Mouse (Mus musculus) midbrain, embryonic 14.5 days (tissue): ENCODE data around the gene Ptprj. TPM values are rescaled to one million over a fixed set of nuclear protein-coding genes. Genes with fewer than 3 reads are reported as not detected.
A peak's percentile ranks its signal among the peaks of the same experiment; 100 is the strongest.

ENCODE experiments used
- ATAC-seq: fragments of 200-750 bp; cut with Nextera tagmentation; 2 replicates; pipeline ENCODE4 v1.8.0; 2017; ENCODE audit warnings: moderate number of reproducible peaks, moderate library complexity; ENCODE audit not compliant: low FRiP score, low TSS enrichment
- DNase-seq: peaks from one replicate; pipeline ENCODE4 v3.0.0-alpha.2; 2015
- H3K27ac ChIP-seq: fragments of 300-500 bp; sonication (generic); replicated peaks from 2 replicates; pipeline ENCODE4 v1.5.1; 2014; ENCODE audit warnings: mild to moderate bottlenecking, low read depth, low read length, moderate library complexity
- H3K27me3 ChIP-seq: fragments of 300-500 bp; sonication (generic); 2 replicates; pipeline ENCODE4 v1.6.1; 2014; ENCODE audit warnings: low read length, control low read depth, mixed read lengths; ENCODE audit not compliant: control insufficient read depth, insufficient read depth
- H3K36me3 ChIP-seq: fragments of 300-500 bp; sonication (generic); 2 replicates; pipeline ENCODE4 v1.6.1; 2014; ENCODE audit warnings: low read length, control low read depth; ENCODE audit not compliant: control insufficient read depth, insufficient read depth
- H3K4me1 ChIP-seq: fragments of 300-500 bp; sonication (generic); 2 replicates; pipeline ENCODE4 v1.6.1; 2014; ENCODE audit warnings: mild to moderate bottlenecking, antibody characterized with exemption, low read length, control low read depth; ENCODE audit not compliant: control insufficient read depth, insufficient read depth
- H3K4me2 ChIP-seq: fragments of 300-500 bp; sonication (generic); 2 replicates; pipeline ENCODE4 v1.6.1; 2014; ENCODE audit warnings: mild to moderate bottlenecking, low read length, moderate library complexity
- H3K4me3 ChIP-seq: fragments of 300-500 bp; sonication (generic); replicated peaks from 2 replicates; pipeline ENCODE4 v1.5.1; 2014; ENCODE audit warnings: low read depth, low read length
- H3K9ac ChIP-seq: fragments of 300-500 bp; sonication (generic); replicated peaks from 2 replicates; pipeline ENCODE4 v1.6.1; 2014; ENCODE audit warnings: mild to moderate bottlenecking, low read length, moderate library complexity
- H3K9me3 ChIP-seq: fragments of 300-500 bp; sonication (generic); 2 replicates; pipeline ENCODE4 v1.6.1; 2016; ENCODE audit warnings: low read length, control low read depth, mixed read lengths; ENCODE audit not compliant: control insufficient read depth
- WGBS: fragments of 180-500 bp; shearing (Covaris S2); extraction: QIAGEN DNeasy Blood & Tissue Kit; methylation state at CpG from one replicate; pipeline ENCODE4 v1.1.7; 2014; 5-methylcytosine and 5-hydroxymethylcytosine counted together
- polyA plus RNA-seq: library from polyadenylated mRNA; unstranded; fragments of >200 nt; fragmentation: Nextera tagmentation; extraction: Ambion mirVana; gene quantifications from 2 replicates; pipeline ENCODE4 v1.2.1, GENCODE M21; 2014

The Ptprj gene
- polyA plus RNA-seq, 1 experiment from 2014 or later = 7.1 TPM

DNA sequence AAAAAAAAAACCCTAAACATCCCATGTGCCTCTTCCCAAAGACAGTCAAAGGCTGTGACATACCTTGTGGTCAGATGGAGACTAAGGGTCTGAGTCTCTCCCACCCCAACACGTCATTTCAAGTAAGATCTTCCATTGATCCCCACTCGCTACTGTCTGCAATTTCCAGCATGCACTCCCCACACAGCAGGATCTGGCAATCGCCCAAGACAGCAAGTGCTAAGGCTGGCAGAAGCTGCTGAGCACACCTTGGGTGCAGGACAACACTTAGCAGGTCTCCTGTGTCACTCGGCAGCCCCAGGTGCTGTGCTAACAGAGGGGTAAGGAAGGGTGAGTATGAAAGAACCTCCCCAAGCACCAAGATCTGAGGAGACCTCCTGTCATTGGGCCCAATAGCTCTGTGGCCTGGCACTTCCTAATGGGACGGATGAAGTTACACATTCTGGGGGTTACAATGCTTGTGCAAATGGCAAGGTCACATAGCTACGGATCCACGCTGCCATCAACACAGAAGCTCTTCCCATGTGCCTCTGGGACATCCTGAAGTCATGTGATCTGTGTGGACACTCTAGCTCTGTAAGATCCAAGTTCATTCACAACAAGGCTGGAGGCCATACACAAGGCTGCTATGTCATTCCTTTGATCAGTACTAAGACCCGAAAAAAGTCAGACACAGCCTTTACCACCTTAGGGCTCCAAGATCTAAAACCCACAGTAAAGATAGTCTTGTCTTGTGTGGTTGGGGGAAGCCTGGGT lies 13.5 kb downstream of the Ptprj start:
- Histone ChIP-seq H3K4me1 (no peaks in the 10 kb centered on the region), H3K27ac (no peak overlapping the region), H3K9me3 (no peaks in the 10 kb centered on the region), H3K27me3 (no peaks in the 10 kb centered on the region), H3K9ac (no peak overlapping the region), H3K4me3 (no peak overlapping the region), H3K36me3 (no peaks in the 10 kb centered on the region), H3K4me2 (no peak overlapping the region)
- WGBS = 79% methylated on average over 8 of the region's 8 CpGs
- no peak for DNase-seq
- no peak for ATAC-seq

DNA sequence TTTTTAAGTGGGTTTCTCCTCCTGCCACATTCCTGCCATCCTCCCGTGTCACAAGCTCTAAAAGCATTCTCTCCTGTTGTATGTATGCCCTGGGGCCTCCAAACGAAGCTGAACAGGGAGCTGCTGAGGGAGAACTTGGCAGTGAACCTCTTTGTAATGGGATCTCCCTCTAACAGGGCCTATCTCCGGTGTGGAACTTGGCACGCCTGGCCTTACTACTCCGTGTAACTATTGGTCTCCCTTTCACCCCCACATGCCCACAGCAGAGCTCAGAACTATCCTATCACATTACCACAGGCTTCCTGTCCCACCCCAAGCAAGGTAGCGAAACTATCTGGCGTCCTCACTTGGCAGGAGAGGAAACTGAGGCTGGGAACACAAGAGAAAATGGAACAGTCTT lies 14.4 kb downstream of the Ptprj start:
- no peaks in the 10 kb centered on the region for H3K36me3 ChIP-seq
- no peak for DNase-seq
- no peak overlapping the region for H3K4me3 ChIP-seq
- no peak overlapping the region for H3K4me2 ChIP-seq
- no peak for ATAC-seq
- H3K9ac ChIP-seq = no peak overlapping the region
- 86% methylated on average over 7 of the region's 7 CpGs for WGBS
- no peaks in the 10 kb centered on the region for H3K9me3 ChIP-seq
- H3K4me1 ChIP-seq = no peaks in the 10 kb centered on the region
- no peak overlapping the region for H3K27ac ChIP-seq
- no peaks in the 10 kb centered on the region for H3K27me3 ChIP-seq

DNA sequence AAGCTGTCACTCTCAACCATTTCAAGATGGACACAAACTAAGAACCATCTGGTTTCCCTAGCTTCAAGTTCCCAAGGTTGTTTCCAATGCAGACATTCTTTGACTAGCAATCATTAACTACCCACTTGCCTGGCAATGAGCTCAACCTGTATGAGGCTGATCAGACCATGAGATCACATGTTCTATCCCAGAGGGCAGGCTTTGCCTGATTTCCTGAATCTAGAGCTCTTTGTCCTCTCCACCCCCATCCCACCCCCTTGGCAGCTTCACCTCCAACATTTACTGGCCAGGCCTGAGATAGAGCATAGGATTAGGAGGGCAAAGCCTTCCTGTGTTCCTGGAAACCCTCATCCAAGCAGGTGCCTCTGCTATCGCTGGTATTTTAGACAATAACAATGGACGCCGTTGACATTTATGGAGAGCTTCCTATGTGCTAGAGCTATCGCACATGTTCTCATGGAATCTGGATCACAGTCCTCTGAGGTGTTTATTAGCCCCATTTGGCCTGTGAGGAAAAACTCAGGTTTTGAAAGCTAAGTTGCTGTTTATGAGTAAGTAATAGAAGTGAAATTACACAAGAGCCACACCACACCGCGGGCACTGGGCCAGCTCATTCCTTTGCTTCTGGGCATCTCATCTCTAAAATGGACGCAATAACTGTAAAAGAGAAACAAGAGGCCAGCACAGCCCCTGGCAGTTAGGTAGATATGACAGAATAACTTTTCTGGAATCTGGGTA lies 15.1 kb downstream of the Ptprj start:
- WGBS = 97% methylated on average over 7 of the region's 7 CpGs
- H3K4me3 ChIP-seq = no peak overlapping the region
- ATAC-seq (no peak), DNase-seq (no peak)
- peaks cover 3% of the 10 kb centered on the region; the same call in 1 of the 2 replicates for H3K4me1 ChIP-seq
- H3K27ac ChIP-seq = no peak overlapping the region
- H3K4me2 ChIP-seq = no peak overlapping the region
- no peaks in the 10 kb centered on the region for H3K9me3 ChIP-seq
- H3K36me3 ChIP-seq = no peaks in the 10 kb centered on the region
- no peak overlapping the region for H3K9ac ChIP-seq
- no peaks in the 10 kb centered on the region for H3K27me3 ChIP-seq

DNA sequence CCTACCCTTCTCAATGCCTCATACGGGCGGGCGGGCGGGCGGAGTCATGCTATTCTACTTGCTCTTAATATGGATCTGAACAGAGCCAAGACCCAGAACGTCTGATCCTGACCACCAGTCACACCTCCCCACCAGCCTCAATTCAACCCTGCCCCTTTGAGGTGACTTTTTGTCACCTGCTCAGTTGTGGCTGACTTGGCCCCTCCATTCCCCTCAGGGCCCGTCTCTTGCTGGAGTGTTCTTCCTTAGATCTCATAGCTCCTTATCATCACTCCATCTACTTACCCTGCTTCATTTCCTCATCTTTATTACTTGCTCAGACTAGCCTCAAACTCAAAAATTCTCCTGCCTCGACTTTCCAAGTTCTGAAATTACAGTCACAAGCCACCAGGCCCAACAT lies 15.9 kb downstream of the Ptprj start:
- H3K36me3 ChIP-seq = no peaks in the 10 kb centered on the region
- no peak overlapping the region for H3K4me3 ChIP-seq
- DNase-seq = no peak
- 88% methylated on average over 8 of the region's 8 CpGs for WGBS
- H3K27ac ChIP-seq = no peak overlapping the region
- no peaks in the 10 kb centered on the region for H3K27me3 ChIP-seq
- H3K9ac ChIP-seq = no peak overlapping the region
- H3K9me3 ChIP-seq = no peaks in the 10 kb centered on the region
- H3K4me2 ChIP-seq = no peak overlapping the region
- ATAC-seq = no peak
- H3K4me1 ChIP-seq = peaks cover 4% of the 10 kb centered on the region; the same call in 1 of the 2 replicates

DNA sequence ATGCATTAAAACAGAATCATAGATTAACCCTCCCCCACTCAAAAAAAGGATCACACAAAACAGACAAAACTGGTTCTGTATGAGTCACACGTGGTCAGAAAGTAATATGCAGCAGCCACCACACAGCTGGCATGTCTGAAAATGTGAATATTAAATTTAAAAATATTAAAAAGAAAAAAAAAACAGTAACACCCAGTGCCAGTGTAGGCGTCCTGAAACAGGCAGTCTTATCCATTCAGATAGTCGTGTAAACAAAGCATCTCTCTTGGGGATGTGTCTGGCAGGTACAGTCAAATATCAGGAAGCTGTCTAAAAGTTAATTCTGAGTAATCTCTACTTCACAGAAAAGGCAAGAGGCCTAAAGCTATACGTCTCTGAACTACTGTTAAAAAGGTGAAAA lies 17.3 kb downstream of the Ptprj start:
- Histone ChIP-seq H3K9me3 (no peaks in the 10 kb centered on the region), H3K27me3 (no peaks in the 10 kb centered on the region), H3K4me3 (no peak overlapping the region), H3K27ac (no peak overlapping the region), H3K4me2 (no peak overlapping the region), H3K9ac (no peak overlapping the region), H3K4me1 (peaks cover 4% of the 10 kb centered on the region; the same call in 1 of the 2 replicates), H3K36me3 (no peaks in the 10 kb centered on the region)
- ATAC-seq (no peak), DNase-seq (no peak)
- 74% methylated on average over 4 of the region's 4 CpGs for WGBS

DNA sequence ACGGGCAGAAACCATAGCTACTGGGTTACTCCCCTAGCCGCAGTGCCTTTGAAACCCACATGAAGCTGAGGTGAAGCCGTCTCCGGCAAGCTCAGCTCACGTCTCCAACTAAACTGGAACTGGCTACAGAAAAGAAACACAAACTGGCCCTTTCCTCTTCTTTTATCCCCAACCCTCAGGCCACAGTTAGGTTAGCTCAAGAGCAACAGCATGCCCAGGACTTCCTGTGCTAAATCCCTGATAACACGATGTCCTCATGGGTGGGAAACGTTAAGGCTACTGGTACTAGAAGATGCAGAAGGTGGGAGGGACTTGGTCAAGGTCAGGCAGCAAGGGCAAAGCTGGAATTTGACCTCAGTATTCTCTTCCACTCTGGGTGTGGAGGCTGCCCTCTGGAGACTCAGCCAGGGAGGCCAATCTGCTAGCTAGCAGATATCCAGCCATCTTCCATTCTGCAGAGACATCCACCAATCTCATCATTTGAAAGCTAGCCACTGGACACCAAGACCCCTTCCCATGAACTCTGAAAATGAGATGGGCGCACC lies 18.2 kb downstream of the Ptprj start:
- Histone ChIP-seq H3K27me3 (no peaks in the 10 kb centered on the region), H3K36me3 (no peaks in the 10 kb centered on the region), H3K4me2 (no peak overlapping the region), H3K27ac (no peak overlapping the region), H3K9ac (no peak overlapping the region), H3K4me1 (peaks cover 4% of the 10 kb centered on the region; the same call in 1 of the 2 replicates), H3K9me3 (no peaks in the 10 kb centered on the region), H3K4me3 (no peak overlapping the region)
- 86% methylated on average over 8 of the region's 8 CpGs for WGBS
- DNase-seq (no peak), ATAC-seq (no peak)

DNA sequence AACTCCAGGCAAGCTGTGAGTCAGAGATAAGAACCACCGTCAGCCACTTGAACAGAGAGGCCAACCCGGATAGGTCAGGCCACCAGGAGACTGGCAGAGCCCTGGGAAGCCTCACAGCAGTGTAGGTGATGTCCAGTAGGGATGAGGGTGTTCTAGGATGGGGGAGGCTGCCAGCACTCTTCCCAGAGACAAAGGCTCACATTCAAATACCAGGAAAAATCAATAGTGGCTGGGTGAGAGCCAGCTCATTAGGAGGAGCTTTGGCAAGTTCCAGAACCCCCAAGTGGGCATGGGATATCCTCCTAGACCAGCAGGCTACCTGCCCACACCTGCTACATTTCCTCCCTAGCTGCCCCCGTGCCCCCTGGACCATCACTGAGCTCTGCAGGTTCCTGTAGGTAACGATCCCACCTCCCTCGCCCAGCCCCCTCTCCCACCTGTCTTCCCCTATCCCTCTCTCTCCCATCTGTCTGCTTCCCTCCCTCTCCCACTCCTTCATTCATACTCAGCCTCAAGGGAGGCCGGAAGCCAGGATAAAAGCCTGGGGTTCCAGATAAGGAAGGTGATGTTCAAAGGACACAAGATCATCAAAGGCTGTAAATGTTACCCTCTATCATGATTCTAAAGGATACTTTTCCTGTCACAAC lies 20.1 kb downstream of the Ptprj start:
- Histone ChIP-seq H3K36me3 (no peaks in the 10 kb centered on the region), H3K9ac (no peak overlapping the region), H3K27ac (no peak overlapping the region), H3K9me3 (no peaks in the 10 kb centered on the region), H3K4me1 (peaks cover 4% of the 10 kb centered on the region; the same call in 1 of the 2 replicates), H3K27me3 (no peaks in the 10 kb centered on the region), H3K4me3 (no peak overlapping the region), H3K4me2 (no peak overlapping the region)
- peak; percentile 24 for DNase-seq
- 65% methylated on average over 6 of the region's 6 CpGs for WGBS
- ATAC-seq = 0 out of 2 replicates have a peak, but pooled peaks have one; percentile 31

DNA sequence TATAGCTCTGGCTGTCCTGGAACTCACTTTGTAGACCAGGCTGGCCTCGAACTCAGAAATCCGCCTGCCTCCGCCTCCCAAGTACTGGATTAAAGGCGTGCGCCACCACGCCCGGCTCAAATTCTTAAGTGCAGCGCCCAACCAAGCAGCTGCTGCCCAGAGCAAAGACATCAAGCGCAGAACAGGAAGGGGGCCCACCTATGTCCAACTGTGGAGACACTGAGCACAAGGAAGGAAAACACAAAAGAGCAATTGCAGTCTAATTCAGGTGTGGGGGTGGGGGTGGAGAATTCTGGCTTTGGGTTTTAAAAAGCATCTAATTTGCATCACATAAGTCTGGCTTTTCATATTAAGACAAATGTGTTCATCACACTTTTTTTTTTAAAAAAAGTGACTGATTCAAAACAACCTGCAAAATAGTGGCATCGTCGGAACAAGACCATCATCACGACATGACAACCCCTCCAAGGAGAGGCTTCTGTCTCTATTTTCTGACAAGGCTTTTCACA lies 20.7 kb downstream of the Ptprj start:
- Histone ChIP-seq H3K9me3 (no peaks in the 10 kb centered on the region), H3K4me1 (peaks cover 4% of the 10 kb centered on the region; the same call in 1 of the 2 replicates), H3K4me3 (no peak overlapping the region), H3K27ac (no peak overlapping the region), H3K9ac (no peak overlapping the region), H3K27me3 (no peaks in the 10 kb centered on the region), H3K4me2 (no peak overlapping the region), H3K36me3 (no peaks in the 10 kb centered on the region)
- WGBS = 83% methylated on average over 12 of the region's 12 CpGs
- ATAC-seq = no peak
- DNase-seq = no peak
